In genomic region chr15:94390127-94390526, GRCm38 (mm10) we compare ENCODE assay signal across 7 mouse cellular contexts.
DNase-seq lines count a peak whose midpoint lies in the region; ATAC-seq and TF ChIP-seq lines count a peak whose summit lies in the region.
"Not testable (repeated sequence)": the region's sequence is repeated elsewhere in the genome, so short reads cannot be mapped to it uniquely, and the experiment has no call there.

No protein-coding gene starts in this region.

- WGBS in lung, embryonic 14.5 days = 70% methylated on average over 2 of the region's 2 CpGs

- H3K4me3 ChIP-seq in ES-Bruce4 (ENCODE audit: low read depth, low read length); gastrocnemius, adult 2 months; layer of hippocampus, adult 2 months; lung, embryonic 14.5 days (ENCODE audit: low read depth, low read length): not testable (repeated sequence)

- ATAC-seq in lung, embryonic 14.5 days (ENCODE audit: insufficient read depth) = not testable (repeated sequence)

- not testable (repeated sequence) for H3K4me2 ChIP-seq in lung, embryonic 14.5 days

- not testable (repeated sequence) for H3K9me3 ChIP-seq in ES-Bruce4 (replicated peaks; ENCODE audit: control insufficient read depth, insufficient read depth, low read length, poor library complexity, severe bottlenecking); lung, embryonic 14.5 days (ENCODE audit: low read depth, low read length)

- not testable (repeated sequence) for TF ChIP-seq EP300 in ES-Bruce4 (IDR thresholded peaks at IDR 0.05; ENCODE audit: insufficient read depth, low read depth, low read length)

- TF ChIP-seq CTCF in ES-Bruce4 (IDR thresholded peaks at IDR 0.05; ENCODE audit: low read depth, low read length) = peak; percentile 8
- peak; percentile 29; the same call in 1 of the 2 replicates for TF ChIP-seq CTCF in gastrocnemius, adult 2 months (IDR thresholded peaks at IDR 0.05)
- TF ChIP-seq CTCF in layer of hippocampus, adult 2 months (conservative IDR thresholded peaks at IDR 0.05) = peak; percentile 33
- peak; percentile 29 for TF ChIP-seq CTCF in lung, embryonic 14.5 days (IDR thresholded peaks at IDR 0.05; ENCODE audit: low read depth)

- not testable (repeated sequence) for H3K4me1 ChIP-seq in ES-Bruce4 (ENCODE audit: control insufficient read depth, insufficient read depth, low read length); lung, embryonic 14.5 days (ENCODE audit: insufficient read depth)

- peak; percentile 8 for DNase-seq in 416B (ENCODE audit: low read depth)
- DNase-seq in R1 (ENCODE audit: low read depth, low spot score) = peak; percentile 28
- not testable (repeated sequence) for DNase-seq in gastrocnemius, adult 2 months; layer of hippocampus, adult 2 months (ENCODE audit: low spot score in 2 of 2); lung, embryonic 14.5 days
- DNase-seq in thymus, postnatal 0 days (ENCODE audit: low spot score) = peak; percentile 7

- not testable (repeated sequence) for H3K27ac ChIP-seq in ES-Bruce4 (ENCODE audit: insufficient read depth, low read length); gastrocnemius, adult 2 months; layer of hippocampus, adult 2 months; lung, embryonic 14.5 days (ENCODE audit: low read depth)

- intact Hi-C loops in gastrocnemius, adult 2 months (cut with DNase I) = not testable (repeated sequence)

- not testable (repeated sequence) for H3K36me3 ChIP-seq in ES-Bruce4 (ENCODE audit: control insufficient read depth, insufficient read depth, low read length, poor library complexity, severe bottlenecking); lung, embryonic 14.5 days (ENCODE audit: insufficient read depth)

- not testable (repeated sequence) for H3K27me3 ChIP-seq in ES-Bruce4 (ENCODE audit: control insufficient read depth, insufficient read depth, low read length, poor library complexity, severe bottlenecking); lung, embryonic 14.5 days (ENCODE audit: insufficient read depth, low read length)

- H3K9ac ChIP-seq in ES-Bruce4 (ENCODE audit: low read depth, poor library complexity, severe bottlenecking); lung, embryonic 14.5 days: not testable (repeated sequence)

- TF ChIP-seq POLR2A in ES-Bruce4 (IDR thresholded peaks at IDR 0.05; ENCODE audit: insufficient read depth, low read length) = not testable (repeated sequence)
